Mouse (Mus musculus) stomach, postnatal 0 days (tissue): ENCODE measurements around the gene Ttc37. TPM values are rescaled to one million over a fixed set of nuclear protein-coding genes. Genes with fewer than 3 reads are reported as not detected.

Experiments
- ATAC-seq: fragments of 200-750 bp; cut with Nextera tagmentation; 2 replicates; pipeline ENCODE4 v1.8.0; 2017; ENCODE audit not compliant: low FRiP score, low TSS enrichment
- DNase-seq: peaks from one replicate; pipeline ENCODE4 v3.0.0-alpha.2; 2016; ENCODE audit warnings: low spot score
- H3K27ac ChIP-seq: fragments of 300-500 bp; sonication (generic); replicated peaks from 2 replicates; pipeline ENCODE4 v1.5.1; 2014; ENCODE audit warnings: mild to moderate bottlenecking, control low read depth
- H3K27me3 ChIP-seq: fragments of 300-500 bp; sonication (generic); 2 replicates; pipeline ENCODE4 v1.6.1; 2014; ENCODE audit warnings: low read length; ENCODE audit not compliant: control insufficient read depth, insufficient read depth
- H3K36me3 ChIP-seq: fragments of 300-500 bp; sonication (generic); 2 replicates; pipeline ENCODE4 v1.6.1; 2014; ENCODE audit warnings: low read length, mixed read lengths; ENCODE audit not compliant: control insufficient read depth, insufficient read depth
- H3K4me1 ChIP-seq: fragments of 300-500 bp; sonication (generic); replicated peaks from 2 replicates; pipeline ENCODE4 v1.6.1; 2014; ENCODE audit warnings: antibody characterized with exemption; ENCODE audit not compliant: control insufficient read depth, insufficient read depth
- H3K4me2 ChIP-seq: fragments of 300-500 bp; sonication (generic); replicated peaks from 2 replicates; pipeline ENCODE4 v1.6.1; 2014; ENCODE audit warnings: low read depth, mild to moderate bottlenecking, control low read depth, moderate library complexity
- H3K4me3 ChIP-seq: fragments of 300-500 bp; sonication (generic); 2 replicates; pipeline ENCODE4 v1.5.1; 2014; ENCODE audit warnings: low read depth, low read length, control low read depth
- H3K9ac ChIP-seq: fragments of 300-500 bp; sonication (generic); 2 replicates; pipeline ENCODE4 v1.6.1; 2014; ENCODE audit warnings: mild to moderate bottlenecking, low read length, control low read depth, mixed read lengths
- H3K9me3 ChIP-seq: fragments of 300-500 bp; sonication (generic); 2 replicates; pipeline ENCODE4 v1.6.1; 2016; ENCODE audit warnings: low read length; ENCODE audit not compliant: control insufficient read depth
- CTCF ChIP-seq: IDR thresholded peaks from 2 replicates; pipeline ENCODE4 v1.5.1; 2016; ENCODE audit warnings: antibody characterized with exemption, low read depth, mild to moderate bottlenecking, moderate library complexity
- EP300 ChIP-seq: optimal IDR thresholded peaks from 2 replicates; pipeline ENCODE3; 2016; ENCODE audit warnings: antibody characterized with exemption
- WGBS: fragments of 180-500 bp; shearing (Covaris S2); extraction: QIAGEN DNeasy Blood & Tissue Kit; methylation state at CpG from one replicate; pipeline ENCODE4 v1.1.7; 2014; 5-methylcytosine and 5-hydroxymethylcytosine counted together
- polyA plus RNA-seq: library from polyadenylated mRNA; unstranded; fragments of >200 nt; fragmentation: Nextera tagmentation; extraction: Ambion mirVana; gene quantifications from 2 replicates; pipeline ENCODE4 v1.2.1, GENCODE M21; 2015

Gene Ttc37
- polyA plus RNA-seq, 1 experiment from 2014 or later: 6.0 TPM

DNA sequence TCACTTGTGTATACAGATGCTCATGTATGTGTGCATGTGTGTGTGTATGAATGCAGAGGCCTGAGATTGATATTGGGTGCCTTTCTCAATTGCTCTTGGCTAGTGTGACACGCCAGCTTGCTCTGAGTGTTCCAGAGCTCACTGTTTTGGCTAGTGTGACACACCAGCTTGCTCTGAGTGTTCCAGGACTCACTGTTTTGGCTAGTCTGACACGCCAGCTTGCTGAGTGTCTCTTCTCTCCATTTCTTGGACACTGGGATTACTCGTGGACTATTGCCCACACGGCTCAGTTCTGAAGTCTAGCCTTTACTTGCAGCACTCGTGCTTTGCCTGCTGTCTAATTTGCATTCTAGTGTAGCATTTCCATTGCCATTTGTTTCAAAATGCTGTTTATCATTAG is 80.2 kb downstream of the Ttc37 start:
- Histone ChIP-seq H3K36me3 (peaks cover 12% of the 10 kb centered on the region), H3K4me1 (no peaks in the 10 kb centered on the region), H3K27ac (no peak overlapping the region), H3K9me3 (no peaks in the 10 kb centered on the region), H3K9ac (no peak overlapping the region), H3K4me3 (no peak overlapping the region), H3K27me3 (no peaks in the 10 kb centered on the region), H3K4me2 (no peak overlapping the region)
- WGBS: 91% methylated on average over 5 of the region's 5 CpGs
- no peak for TF ChIP-seq CTCF
- no peak for TF ChIP-seq EP300
- no peak for DNase-seq
- no peak for ATAC-seq

DNA sequence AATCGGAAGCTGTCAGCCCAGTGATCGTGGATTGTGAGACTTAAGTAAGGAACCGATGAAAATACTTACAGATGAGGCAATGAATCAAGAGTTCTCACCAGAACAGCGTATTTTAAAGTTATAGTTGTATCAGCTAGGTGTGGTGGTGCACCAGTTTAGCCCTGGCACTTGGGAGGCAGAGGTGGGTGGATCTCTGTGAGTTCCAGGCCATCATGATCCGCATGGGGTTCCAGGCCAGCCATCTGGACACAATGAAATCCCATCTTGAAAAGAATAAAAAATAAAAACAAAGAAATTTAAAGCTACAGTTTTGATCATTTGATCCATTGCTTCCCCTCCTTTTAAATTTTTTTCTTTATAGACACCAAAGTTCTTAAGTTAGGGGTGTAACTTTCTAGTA is 89.1 kb downstream of the Ttc37 start:
- DNase-seq (no peak), ATAC-seq (no peak)
- Histone ChIP-seq H3K4me1 (no peaks in the 10 kb centered on the region), H3K36me3 (peaks cover 12% of the 10 kb centered on the region), H3K27ac (no peak overlapping the region), H3K4me3 (no peak overlapping the region), H3K9me3 (no peaks in the 10 kb centered on the region), H3K27me3 (no peaks in the 10 kb centered on the region), H3K9ac (no peak overlapping the region), H3K4me2 (no peak overlapping the region)
- 93% methylated on average over 5 of the region's 5 CpGs for WGBS
- TF ChIP-seq CTCF: no peak
- no peak for TF ChIP-seq EP300

DNA sequence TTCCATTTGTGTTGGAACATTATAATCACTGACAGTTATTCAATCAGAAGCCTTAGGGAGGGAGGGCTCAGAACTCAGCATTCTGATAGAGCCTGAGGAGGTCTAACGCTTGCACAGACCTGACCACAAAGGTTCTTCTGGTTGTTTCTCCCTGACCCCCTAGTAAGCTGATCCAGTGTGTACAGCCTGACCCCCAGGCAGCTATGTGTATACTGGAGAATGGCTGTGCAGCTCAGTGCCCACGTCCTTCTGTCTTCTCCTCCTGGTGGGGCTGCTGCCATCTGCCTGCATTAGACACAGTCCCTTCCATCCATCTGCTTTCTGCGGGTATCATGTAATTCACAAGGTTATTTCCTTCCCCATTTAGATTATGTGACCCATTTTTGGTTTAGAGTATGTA is 90.7 kb downstream of the Ttc37 start:
- WGBS: 69% methylated on average over 3 of the region's 3 CpGs
- ATAC-seq (no peak), DNase-seq (no peak)
- H3K27me3 ChIP-seq: no peaks in the 10 kb centered on the region
- H3K9ac ChIP-seq: no peak overlapping the region
- no peak overlapping the region for H3K27ac ChIP-seq
- no peak overlapping the region for H3K4me3 ChIP-seq
- peaks cover 12% of the 10 kb centered on the region for H3K36me3 ChIP-seq
- H3K4me1 ChIP-seq: no peaks in the 10 kb centered on the region
- no peak overlapping the region for H3K4me2 ChIP-seq
- TF ChIP-seq EP300 (no peak), CTCF (no peak)
- no peaks in the 10 kb centered on the region for H3K9me3 ChIP-seq

DNA sequence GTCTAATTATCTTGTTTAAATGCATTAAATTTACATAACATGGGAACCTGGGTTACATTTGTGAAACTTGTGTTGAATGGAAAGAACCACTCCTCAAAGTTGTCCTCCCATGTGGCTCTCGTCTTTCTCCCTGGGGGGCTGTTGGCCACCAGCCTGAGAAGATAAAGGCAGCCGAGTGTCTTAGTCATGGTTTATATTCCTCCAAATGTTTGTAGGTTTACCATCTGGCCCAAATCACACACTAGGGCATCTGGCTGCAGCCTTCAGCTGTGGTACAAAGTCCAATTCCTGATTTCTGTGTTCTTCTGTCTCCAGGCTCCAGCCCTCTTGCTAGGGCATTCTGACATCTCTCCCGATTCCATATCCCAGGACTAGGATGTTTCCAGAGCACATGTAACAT is 91.7 kb downstream of the Ttc37 start:
- ATAC-seq (no peak), DNase-seq (no peak)
- H3K9me3 ChIP-seq: no peaks in the 10 kb centered on the region
- WGBS: 51% methylated on average over 3 of the region's 3 CpGs
- H3K9ac ChIP-seq: no peak overlapping the region
- TF ChIP-seq CTCF (no peak), EP300 (no peak)
- no peak overlapping the region for H3K4me2 ChIP-seq
- H3K4me3 ChIP-seq: no peak overlapping the region
- no peaks in the 10 kb centered on the region for H3K4me1 ChIP-seq
- peaks cover 12% of the 10 kb centered on the region for H3K36me3 ChIP-seq
- no peaks in the 10 kb centered on the region for H3K27me3 ChIP-seq
- no peak overlapping the region for H3K27ac ChIP-seq

DNA sequence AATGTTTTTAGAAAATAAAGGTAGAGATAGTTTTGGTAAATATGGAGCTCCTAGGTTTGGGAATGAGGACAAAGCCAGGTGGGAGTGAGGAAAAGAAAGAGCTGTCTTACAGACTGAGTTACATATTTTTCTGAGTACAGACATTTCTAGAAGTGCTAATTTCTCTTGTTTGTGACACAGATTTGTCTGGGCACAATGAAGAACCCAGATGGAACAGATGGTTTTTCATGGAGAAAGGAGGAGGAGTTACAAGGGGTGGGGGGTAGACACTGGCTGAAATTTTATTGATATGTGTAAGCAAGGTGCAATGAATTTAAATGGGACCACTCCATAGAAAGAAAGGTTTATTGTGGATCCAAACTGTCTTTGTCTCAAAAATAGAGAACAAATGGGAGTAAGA is 96.4 kb downstream of the Ttc37 start:
- Histone ChIP-seq H3K36me3 (peaks cover 12% of the 10 kb centered on the region; the same call in 1 of the 2 replicates), H3K27me3 (no peaks in the 10 kb centered on the region), H3K4me1 (no peaks in the 10 kb centered on the region), H3K27ac (no peak overlapping the region), H3K4me3 (no peak overlapping the region), H3K4me2 (no peak overlapping the region), H3K9ac (no peak overlapping the region), H3K9me3 (no peaks in the 10 kb centered on the region)
- no peak for DNase-seq
- ATAC-seq: no peak
- TF ChIP-seq EP300 (no peak), CTCF (no peak)

DNA sequence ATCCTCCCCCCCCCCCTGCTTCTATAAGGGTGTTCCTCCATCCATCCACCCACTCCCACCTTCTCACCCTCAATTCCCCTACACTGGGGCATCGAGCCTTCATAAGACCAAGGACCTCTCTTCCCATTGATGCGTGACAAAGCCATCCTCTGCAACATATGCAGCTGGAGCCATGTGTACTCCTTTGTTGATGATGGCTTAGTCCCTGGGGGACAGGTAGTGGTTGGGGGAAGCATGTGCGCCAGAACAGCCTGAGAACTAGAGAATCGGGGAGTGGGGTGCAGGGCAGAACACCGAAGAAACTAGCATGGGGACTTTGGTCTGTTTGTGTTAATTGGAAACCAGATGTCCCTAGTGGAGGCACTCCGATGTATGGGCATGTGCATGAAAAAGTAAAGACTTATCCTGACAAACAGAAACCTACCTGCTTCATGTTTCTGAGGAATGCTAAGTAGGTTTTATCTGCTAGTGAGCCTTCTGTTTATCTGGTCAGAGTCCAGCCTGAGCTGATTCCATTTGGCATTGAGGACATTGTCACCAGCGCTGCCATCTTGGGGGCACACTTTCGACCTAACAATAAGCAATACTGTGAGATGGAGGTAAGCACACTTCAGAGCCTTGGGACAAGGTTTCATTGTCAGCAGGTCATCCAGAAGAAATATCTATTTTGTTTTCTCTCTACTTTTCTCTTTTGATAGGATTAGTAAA is 97.1 kb downstream of the Ttc37 start:
- no peaks in the 10 kb centered on the region for H3K4me1 ChIP-seq
- peaks cover 8% of the 10 kb centered on the region; the same call in 1 of the 2 replicates for H3K36me3 ChIP-seq
- no peak for DNase-seq
- H3K4me3 ChIP-seq: no peak overlapping the region
- no peak overlapping the region for H3K27ac ChIP-seq
- 94% methylated on average over 8 of the region's 8 CpGs for WGBS
- ATAC-seq: no peak
- no peak overlapping the region for H3K9ac ChIP-seq
- no peak for TF ChIP-seq EP300
- no peak for TF ChIP-seq CTCF
- no peaks in the 10 kb centered on the region for H3K27me3 ChIP-seq
- H3K4me2 ChIP-seq: no peak overlapping the region
- no peaks in the 10 kb centered on the region for H3K9me3 ChIP-seq
